Comparison of ENCODE assay signal across 17 mouse cellular contexts in genomic region chr5:102071241-102071640, GRCm38 (mm10). TPM values are rescaled to one million over a fixed set of nuclear protein-coding genes. Genes with fewer than 3 reads are reported as not detected.
DNase-seq lines count a peak whose midpoint lies in the region; ATAC-seq lines count a peak whose summit lies in the region.
"Had no signal": no experiment of that assay in that cellular context is flagged by ENCODE, and none has a peak within 500 bp of the region (broad histone marks: within the 10 kb centered on the region; RNA-seq: fewer than 3 reads in every experiment).

No protein-coding gene starts in this region.

- H3K4me3 ChIP-seq in kidney, embryonic 15.5 days (replicated peaks) = no peak overlapping the region
- H3K4me3 ChIP-seq in hindbrain, embryonic 12.5 days = peak overlapping the region; percentile 95
- peak overlapping the region; percentile 95 for H3K4me3 ChIP-seq in midbrain, embryonic 11.5 days (ENCODE audit: low read depth, low read length)
- H3K4me3 ChIP-seq in neural tube, embryonic 15.5 days (replicated peaks) = no peak overlapping the region; the same call in 1 of the 2 replicates
- no peak overlapping the region for H3K4me3 ChIP-seq in heart, embryonic 10.5 days
- H3K4me3 ChIP-seq: heart, embryonic 12.5 days had no signal

- 0 out of 2 replicates have a peak overlapping the region, but pooled peaks have one; percentile 97 for H3K9ac ChIP-seq in kidney, embryonic 15.5 days
- peak overlapping the region; percentile 48 for H3K9ac ChIP-seq in hindbrain, embryonic 12.5 days
- H3K9ac ChIP-seq in midbrain, embryonic 11.5 days (ENCODE audit: low read length) = peak overlapping the region; percentile 22; the same call in 1 of the 2 replicates
- no peak overlapping the region for H3K9ac ChIP-seq in neural tube, embryonic 15.5 days (replicated peaks)
- H3K9ac ChIP-seq: heart, embryonic 12.5 days had no signal

- H3K27me3 ChIP-seq in kidney, embryonic 15.5 days = no peaks in the 10 kb centered on the region
- H3K27me3 ChIP-seq in hindbrain, embryonic 12.5 days = no peaks in the 10 kb centered on the region
- H3K27me3 ChIP-seq in midbrain, embryonic 11.5 days (ENCODE audit: control insufficient read depth, insufficient read depth, low read length) = no peaks in the 10 kb centered on the region
- no peaks in the 10 kb centered on the region for H3K27me3 ChIP-seq in neural tube, embryonic 15.5 days (replicated peaks)
- no peaks in the 10 kb centered on the region for H3K27me3 ChIP-seq in heart, embryonic 10.5 days (ENCODE audit: insufficient read depth, poor library complexity, severe bottlenecking)
- H3K27me3 ChIP-seq: heart, embryonic 12.5 days had no signal

- H3K4me1 ChIP-seq in kidney, embryonic 15.5 days = peaks cover 31% of the 10 kb centered on the region
- H3K4me1 ChIP-seq in hindbrain, embryonic 12.5 days = peaks cover 35% of the 10 kb centered on the region
- peaks cover 14% of the 10 kb centered on the region for H3K4me1 ChIP-seq in midbrain, embryonic 11.5 days (ENCODE audit: control insufficient read depth, insufficient read depth, low read length)
- H3K4me1 ChIP-seq in neural tube, embryonic 15.5 days = peaks cover 45% of the 10 kb centered on the region
- H3K4me1 ChIP-seq in heart, embryonic 10.5 days = peaks cover 17% of the 10 kb centered on the region

- peak overlapping the region; percentile 37; the same call in 1 of the 2 replicates for H3K27ac ChIP-seq in kidney, embryonic 15.5 days
- H3K27ac ChIP-seq in hindbrain, embryonic 12.5 days = peak overlapping the region; percentile 98
- peak overlapping the region; percentile 72; the same call in 1 of the 2 replicates for H3K27ac ChIP-seq in midbrain, embryonic 11.5 days (ENCODE audit: low read depth, low read length)
- H3K27ac ChIP-seq in neural tube, embryonic 15.5 days (replicated peaks) = peak overlapping the region; percentile 99
- no peak overlapping the region for H3K27ac ChIP-seq in heart, embryonic 10.5 days
- H3K27ac ChIP-seq: stomach, postnatal 0 days had no signal

- ATAC-seq in kidney, embryonic 15.5 days (replicated peaks; ENCODE audit: low FRiP score) = no peak
- no peak for ATAC-seq in hindbrain, embryonic 12.5 days (ENCODE audit: low FRiP score)
- ATAC-seq in midbrain, embryonic 11.5 days (ENCODE audit: low FRiP score) = no peak
- ATAC-seq in neural tube, embryonic 15.5 days (ENCODE audit: low FRiP score) = no peak

- H3K36me3 ChIP-seq in kidney, embryonic 15.5 days = peaks cover 10% of the 10 kb centered on the region
- H3K36me3 ChIP-seq in hindbrain, embryonic 12.5 days = peaks cover 8% of the 10 kb centered on the region; the same call in 1 of the 2 replicates
- H3K36me3 ChIP-seq in midbrain, embryonic 11.5 days (ENCODE audit: control insufficient read depth, insufficient read depth, low read length) = no peaks in the 10 kb centered on the region
- no peaks in the 10 kb centered on the region for H3K36me3 ChIP-seq in neural tube, embryonic 15.5 days
- H3K36me3 ChIP-seq in heart, embryonic 10.5 days = peaks cover 5% of the 10 kb centered on the region; the same call in 1 of the 2 replicates

- no peak for DNase-seq in kidney, postnatal 10 days
- DNase-seq in midbrain, embryonic 11.5 days (ENCODE audit: low spot score, missing footprints) = no peak
- DNase-seq in heart, embryonic 10.5 days (ENCODE audit: low spot score) = no peak
- no peak for DNase-seq in adrenal gland, adult 18-20 months (ENCODE audit: low spot score in 2 of 2)
- DNase-seq: adrenal gland, postnatal 14 days; cerebellum, adult 11 months; gastrocnemius, postnatal 14 days; kidney, postnatal 14 days; left cerebral cortex, postnatal 4 days; lung, adult 18-20 months; spleen, adult 18-20 months; thymus, postnatal 36 days had no signal

- no peak overlapping the region for H3K4me2 ChIP-seq in kidney, embryonic 15.5 days
- H3K4me2 ChIP-seq in hindbrain, embryonic 12.5 days (replicated peaks) = peak overlapping the region; percentile 75
- H3K4me2 ChIP-seq in midbrain, embryonic 11.5 days = peak overlapping the region; percentile 59
- H3K4me2 ChIP-seq in neural tube, embryonic 15.5 days = peak overlapping the region; percentile 71

- H3K9me3 ChIP-seq in kidney, embryonic 15.5 days (replicated peaks) = no peaks in the 10 kb centered on the region
- H3K9me3 ChIP-seq in hindbrain, embryonic 12.5 days (replicated peaks) = no peaks in the 10 kb centered on the region
- no peaks in the 10 kb centered on the region for H3K9me3 ChIP-seq in midbrain, embryonic 11.5 days (ENCODE audit: control insufficient read depth, low read length)
- no peaks in the 10 kb centered on the region for H3K9me3 ChIP-seq in neural tube, embryonic 15.5 days (replicated peaks)
- H3K9me3 ChIP-seq in heart, embryonic 10.5 days = no peaks in the 10 kb centered on the region
- H3K9me3 ChIP-seq: heart, embryonic 12.5 days had no signal

- 30% methylated on average over 3 of the region's 3 CpGs for WGBS in kidney, embryonic 15.5 days
- WGBS in hindbrain, embryonic 12.5 days = 40% methylated on average over 3 of the region's 3 CpGs
- whole genome bisulfite sequencing in midbrain, embryonic 11.5 days = 60% methylated on average over 3 of the region's 3 CpGs
- 29% methylated on average over 3 of the region's 3 CpGs for WGBS in neural tube, embryonic 15.5 days
- WGBS in heart, embryonic 10.5 days = 61% methylated on average over 3 of the region's 3 CpGs

RNA-seq across cellular contexts. Expression of gene Wdfy3, which starts 1.5 kb away (rescaled TPM):
- 19.7 and 20.8 TPM in 2 replicates for polyA plus RNA-seq in kidney, embryonic 15.5 days (2015; fragmentation: Nextera tagmentation; extraction: Ambion mirVana)
- polyA plus RNA-seq in hindbrain, embryonic 12.5 days (2016; fragmentation: Nextera tagmentation; extraction: Ambion mirVana) = 41.3 and 41.9 TPM in 2 replicates
- polyA plus RNA-seq in midbrain, embryonic 11.5 days (2014; fragmentation: Nextera tagmentation; extraction: Ambion mirVana) = 24.9 and 25.9 TPM in 2 replicates
- polyA plus RNA-seq in neural tube, embryonic 15.5 days (2015; fragmentation: Nextera tagmentation; extraction: Ambion mirVana) = 20.5 and 22.9 TPM in 2 replicates
- polyA plus RNA-seq in heart, embryonic 10.5 days (2016; fragmentation: Nextera tagmentation; extraction: Ambion mirVana) = 11.3 and 14.4 TPM in 2 replicates
- 10 to 100 TPM; 36.6 to 38.6 TPM for total RNA-seq in adrenal gland, adult 18-20 months (2021)

Comparison
In these comparisons a context has a peak if more than half of its experiments do, and no peak if none do; other contexts are left out.
1. H3K4me3 ChIP-seq: peak in hindbrain, embryonic 12.5 days (single experiment) and midbrain, embryonic 11.5 days (single experiment); none in kidney, embryonic 15.5 days (single experiment), neural tube, embryonic 15.5 days (single experiment) and heart, embryonic 10.5 days (single experiment).